Mouse (Mus musculus): ENCODE data around the gene Pdcd10. TPM values are rescaled to one million over a fixed set of nuclear protein-coding genes. Genes with fewer than 3 reads are reported as not detected.

Pdcd10 gene
- 42.1 and 46.1 TPM in 2 replicates for total RNA-seq (2014; rRNA removed; ENCODE audit: low replicate concordance)
- polyA plus RNA-seq (2015; fragmentation: Nextera tagmentation; extraction: Ambion mirVana) = 51.3 and 54.2 TPM in 2 replicates

DNA sequence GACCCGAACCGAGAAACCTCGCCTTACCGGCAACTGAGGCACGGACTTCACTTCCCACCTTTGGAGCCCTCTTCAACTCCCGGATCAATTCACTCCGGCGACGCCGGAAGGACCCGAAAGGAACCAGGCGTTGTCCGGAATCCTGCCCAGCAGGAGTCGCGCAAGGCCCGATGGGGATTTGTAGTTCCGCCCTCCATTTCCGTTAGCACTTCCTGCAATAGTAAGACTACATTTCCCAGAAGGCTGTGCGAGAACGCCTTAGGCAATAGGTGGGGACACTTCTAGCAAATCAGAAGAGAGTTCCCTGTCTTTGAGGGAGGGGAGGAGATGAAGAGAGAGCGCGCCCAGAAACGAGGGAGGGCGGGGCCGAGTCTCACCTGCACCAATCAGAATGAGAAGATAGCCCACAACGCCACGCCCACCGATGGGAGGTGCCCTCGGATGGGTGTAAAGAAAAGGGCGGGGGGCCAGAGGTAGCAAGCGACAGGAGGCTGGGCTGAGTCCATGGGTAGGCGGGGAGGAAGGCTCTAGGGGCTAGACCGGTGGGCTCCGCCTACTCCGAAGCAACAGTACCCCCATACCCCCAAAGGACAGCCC lies at the start of gene Pdcd10:
TSS of gene Pdcd10 (minus strand) at position 162 of the 597 bp plus-strand sequence.
- peak within 1 kb of the TSS; percentile 76 for H3K4me2 ChIP-seq (ENCODE audit: low read depth, low read length)
- no peaks in the 10 kb centered on the region for H3K9me3 ChIP-seq (replicated peaks; ENCODE audit: control insufficient read depth, low read length)
- no peak for TF ChIP-seq EP300 (IDR thresholded peaks at IDR 0.05; ENCODE audit: low read depth)
- TF ChIP-seq CTCF (IDR thresholded peaks at IDR 0.05; ENCODE audit: low read depth) = peak; percentile 16; the same call in 1 of the 2 replicates
- DNase-seq (ENCODE audit: low spot score) (peak; percentile 100), ATAC-seq (ENCODE audit: insufficient read depth, low read depth) (peak; percentile 97)
- H3K9ac ChIP-seq (replicated peaks; ENCODE audit: low read depth, low read length) = peak within 1 kb of the TSS; percentile 82
- H3K27me3 ChIP-seq (ENCODE audit: control insufficient read depth, insufficient read depth, low read length) = no peaks in the 10 kb centered on the region
- under 1% methylated on average over 35 of the region's 35 CpGs for WGBS
- peak within 1 kb of the TSS; percentile 77 for H3K27ac ChIP-seq (ENCODE audit: low read depth)
- H3K4me1 ChIP-seq (ENCODE audit: control insufficient read depth, insufficient read depth) = no peaks in the 10 kb centered on the region; the same call in 1 of the 2 replicates
- H3K36me3 ChIP-seq (replicated peaks; ENCODE audit: control insufficient read depth, insufficient read depth, low read length) = no peaks in the 10 kb centered on the region
- H3K4me3 ChIP-seq (ENCODE audit: low read depth, low read length) = peak within 1 kb of the TSS; percentile 71

DNA sequence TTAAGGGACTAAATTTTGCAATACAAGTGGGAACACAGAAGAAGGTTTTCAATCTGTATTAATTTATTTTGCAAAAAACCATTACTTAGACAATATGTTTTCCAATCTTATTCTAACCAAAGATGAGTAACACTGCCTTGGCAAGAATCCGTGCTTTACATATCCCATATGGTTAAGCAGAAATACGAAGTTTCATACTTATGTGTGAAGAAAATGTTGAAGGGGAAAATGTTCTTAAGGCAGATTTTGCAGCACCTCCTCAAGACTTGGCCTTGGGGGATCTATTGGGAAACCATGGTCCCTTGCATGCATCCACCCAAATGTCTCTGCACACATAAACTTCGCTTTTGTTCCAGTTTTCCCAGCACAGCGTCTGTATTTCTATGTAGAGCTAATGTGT lies 28.2 kb upstream of the Pdcd10 start:
- no peak for ATAC-seq (ENCODE audit: insufficient read depth, low read depth)
- WGBS = 73% methylated on average over 4 of the region's 4 CpGs
- no peak for TF ChIP-seq CTCF (IDR thresholded peaks at IDR 0.05; ENCODE audit: low read depth)
- TF ChIP-seq EP300 (IDR thresholded peaks at IDR 0.05; ENCODE audit: low read depth) = no peak
- Histone ChIP-seq H3K4me2 (ENCODE audit: low read depth, low read length) (no peak overlapping the region), H3K36me3 (replicated peaks; ENCODE audit: control insufficient read depth, insufficient read depth, low read length) (no peaks in the 10 kb centered on the region), H3K27me3 (ENCODE audit: control insufficient read depth, insufficient read depth, low read length) (no peaks in the 10 kb centered on the region), H3K4me1 (ENCODE audit: control insufficient read depth, insufficient read depth) (no peaks in the 10 kb centered on the region), H3K9ac (replicated peaks; ENCODE audit: low read depth, low read length) (no peak overlapping the region), H3K4me3 (ENCODE audit: low read depth, low read length) (no peak overlapping the region), H3K27ac (ENCODE audit: low read depth) (no peak overlapping the region), H3K9me3 (replicated peaks; ENCODE audit: control insufficient read depth, low read length) (no peaks in the 10 kb centered on the region)
- DNase-seq (ENCODE audit: low spot score) = no peak

DNA sequence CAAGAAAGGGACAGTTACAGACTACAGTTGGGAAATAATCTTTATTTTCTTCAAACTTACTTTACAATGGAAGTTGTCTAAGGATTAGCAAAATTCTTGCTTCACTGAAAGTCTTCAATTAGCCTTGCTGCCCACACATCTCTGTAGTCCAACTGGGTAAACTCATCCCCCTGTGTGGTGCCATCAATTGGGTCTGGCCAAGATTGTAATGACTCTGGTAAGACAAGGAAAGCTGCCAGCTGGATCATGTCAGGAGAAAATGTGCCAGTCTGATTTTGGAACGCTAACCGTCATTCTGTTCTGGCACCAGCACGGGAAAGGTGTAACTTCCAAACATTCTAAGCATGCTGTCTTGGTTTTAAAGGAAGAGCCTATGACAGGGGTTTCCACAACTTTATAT lies 26.6 kb upstream of the Pdcd10 start:
- no peak for DNase-seq (ENCODE audit: low spot score)
- Histone ChIP-seq H3K4me3 (ENCODE audit: low read depth, low read length) (no peak overlapping the region), H3K9ac (replicated peaks; ENCODE audit: low read depth, low read length) (no peak overlapping the region), H3K36me3 (replicated peaks; ENCODE audit: control insufficient read depth, insufficient read depth, low read length) (no peaks in the 10 kb centered on the region), H3K4me1 (ENCODE audit: control insufficient read depth, insufficient read depth) (no peaks in the 10 kb centered on the region), H3K9me3 (replicated peaks; ENCODE audit: control insufficient read depth, low read length) (no peaks in the 10 kb centered on the region), H3K4me2 (ENCODE audit: low read depth, low read length) (no peak overlapping the region), H3K27me3 (ENCODE audit: control insufficient read depth, insufficient read depth, low read length) (no peaks in the 10 kb centered on the region), H3K27ac (ENCODE audit: low read depth) (no peak overlapping the region)
- no peak for ATAC-seq (ENCODE audit: insufficient read depth, low read depth)
- WGBS = 60% methylated on average over 3 of the region's 3 CpGs
- TF ChIP-seq CTCF (IDR thresholded peaks at IDR 0.05; ENCODE audit: low read depth) (no peak), EP300 (IDR thresholded peaks at IDR 0.05; ENCODE audit: low read depth) (no peak)

DNA sequence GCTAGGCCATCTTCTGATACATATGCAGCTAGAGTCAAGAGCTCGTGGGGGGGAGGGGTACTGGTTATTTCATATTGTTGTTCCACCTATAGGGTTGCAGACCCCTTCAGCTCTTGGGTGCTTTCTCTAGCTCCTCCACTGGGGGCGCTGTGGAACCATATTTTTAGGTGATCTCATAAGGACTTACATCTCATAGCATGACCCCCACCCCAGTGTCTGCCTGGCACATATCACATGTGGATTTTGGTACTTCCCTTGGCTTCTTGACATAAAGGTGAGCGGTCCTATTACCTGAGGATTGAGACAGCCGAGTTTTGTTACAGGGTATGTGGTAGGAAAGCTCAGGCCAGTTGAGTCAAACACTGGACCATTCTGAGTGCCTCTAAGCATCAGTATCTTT lies 22.7 kb upstream of the Pdcd10 start:
- Histone ChIP-seq H3K36me3 (replicated peaks; ENCODE audit: control insufficient read depth, insufficient read depth, low read length) (no peaks in the 10 kb centered on the region), H3K4me3 (ENCODE audit: low read depth, low read length) (no peak overlapping the region), H3K9me3 (replicated peaks; ENCODE audit: control insufficient read depth, low read length) (no peaks in the 10 kb centered on the region), H3K27me3 (ENCODE audit: control insufficient read depth, insufficient read depth, low read length) (no peaks in the 10 kb centered on the region), H3K27ac (ENCODE audit: low read depth) (no peak overlapping the region), H3K4me2 (ENCODE audit: low read depth, low read length) (no peak overlapping the region), H3K4me1 (ENCODE audit: control insufficient read depth, insufficient read depth) (no peaks in the 10 kb centered on the region), H3K9ac (replicated peaks; ENCODE audit: low read depth, low read length) (no peak overlapping the region)
- TF ChIP-seq EP300 (IDR thresholded peaks at IDR 0.05; ENCODE audit: low read depth) (no peak), CTCF (IDR thresholded peaks at IDR 0.05; ENCODE audit: low read depth) (no peak)
- WGBS = 50% methylated on average over 4 of the region's 4 CpGs
- ATAC-seq (ENCODE audit: insufficient read depth, low read depth) (no peak), DNase-seq (ENCODE audit: low spot score) (no peak)

DNA sequence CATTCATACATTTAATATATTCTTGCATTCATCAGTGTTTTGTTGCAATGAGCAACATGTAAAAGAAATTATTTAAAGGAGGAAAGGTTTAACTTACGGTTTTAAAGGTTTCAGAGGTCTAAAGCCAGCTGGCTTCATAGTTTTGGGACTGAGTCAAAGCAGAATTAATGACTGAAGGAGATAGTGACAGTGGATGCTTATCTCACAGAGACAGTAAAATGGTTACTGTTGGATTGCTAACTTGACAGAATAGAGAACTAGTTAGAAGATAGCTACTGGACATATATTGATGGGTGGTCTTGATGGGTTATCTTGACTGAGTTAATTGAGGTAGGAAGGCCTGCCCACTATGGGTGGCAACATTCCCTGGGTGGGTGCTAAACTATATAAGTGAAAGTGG lies 18.9 kb upstream of the Pdcd10 start:
- Histone ChIP-seq H3K27ac (ENCODE audit: low read depth) (no peak overlapping the region), H3K4me1 (ENCODE audit: control insufficient read depth, insufficient read depth) (no peaks in the 10 kb centered on the region), H3K27me3 (ENCODE audit: control insufficient read depth, insufficient read depth, low read length) (no peaks in the 10 kb centered on the region), H3K36me3 (replicated peaks; ENCODE audit: control insufficient read depth, insufficient read depth, low read length) (no peaks in the 10 kb centered on the region), H3K9ac (replicated peaks; ENCODE audit: low read depth, low read length) (no peak overlapping the region), H3K4me2 (ENCODE audit: low read depth, low read length) (no peak overlapping the region), H3K4me3 (ENCODE audit: low read depth, low read length) (no peak overlapping the region), H3K9me3 (replicated peaks; ENCODE audit: control insufficient read depth, low read length) (no peaks in the 10 kb centered on the region)
- 58% methylated on average over 1 of the region's 1 CpGs for WGBS
- TF ChIP-seq CTCF (IDR thresholded peaks at IDR 0.05; ENCODE audit: low read depth) (no peak), EP300 (IDR thresholded peaks at IDR 0.05; ENCODE audit: low read depth) (no peak)
- ATAC-seq (ENCODE audit: insufficient read depth, low read depth) (no peak), DNase-seq (ENCODE audit: low spot score) (no peak)

DNA sequence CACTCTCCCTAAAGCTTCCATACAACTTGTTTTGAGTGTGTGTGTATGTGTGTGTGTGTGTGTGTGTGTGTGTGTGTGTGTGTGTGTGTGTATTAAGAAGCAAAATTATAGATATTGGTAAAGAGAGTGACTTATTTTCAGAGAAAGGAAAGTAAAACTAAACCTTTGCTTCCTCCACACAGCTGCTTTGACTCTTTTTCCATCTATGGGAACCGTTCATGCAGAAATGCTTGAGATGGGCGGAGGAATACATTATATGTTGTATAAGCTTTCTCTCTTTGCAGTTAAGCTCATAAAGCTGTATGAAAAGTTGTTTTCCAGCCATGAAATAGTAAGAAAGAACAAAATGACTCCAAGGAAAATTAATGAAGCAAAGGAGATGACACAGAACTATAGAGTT lies 17.4 kb upstream of the Pdcd10 start:
- Histone ChIP-seq H3K36me3 (replicated peaks; ENCODE audit: control insufficient read depth, insufficient read depth, low read length) (no peaks in the 10 kb centered on the region), H3K27ac (ENCODE audit: low read depth) (no peak overlapping the region), H3K27me3 (ENCODE audit: control insufficient read depth, insufficient read depth, low read length) (no peaks in the 10 kb centered on the region), H3K4me1 (ENCODE audit: control insufficient read depth, insufficient read depth) (no peaks in the 10 kb centered on the region), H3K9ac (replicated peaks; ENCODE audit: low read depth, low read length) (no peak overlapping the region), H3K4me3 (ENCODE audit: low read depth, low read length) (no peak overlapping the region), H3K4me2 (ENCODE audit: low read depth, low read length) (no peak overlapping the region), H3K9me3 (replicated peaks; ENCODE audit: control insufficient read depth, low read length) (no peaks in the 10 kb centered on the region)
- DNase-seq (ENCODE audit: low spot score) (no peak), ATAC-seq (ENCODE audit: insufficient read depth, low read depth) (no peak)
- 69% methylated on average over 2 of the region's 2 CpGs for WGBS
- TF ChIP-seq EP300 (IDR thresholded peaks at IDR 0.05; ENCODE audit: low read depth) (no peak), CTCF (IDR thresholded peaks at IDR 0.05; ENCODE audit: low read depth) (no peak)

Measured in heart, postnatal 0 days (tissue).